Mouse (Mus musculus) E14TG2a.4 (cell line): ENCODE measurements at regions not wholly inside any gene's neighbourhood (a gene's known extent, or its start where the extent isn't known, plus 50 kb on each side); places are given as distances from the start of the nearest gene placed in this dataset.

Source experiments
- CTCF ChIP-seq: conservative IDR thresholded peaks from 2 replicates; pipeline ENCODE4 v1.5.1; 2014; ENCODE audit warnings: low read length
- NANOG ChIP-seq: IDR thresholded peaks from 2 replicates; pipeline ENCODE4 v1.6.1; 2014; ENCODE audit warnings: borderline replicate concordance, low read length, mixed read lengths
- POU5F1 ChIP-seq: IDR thresholded peaks from 2 replicates; pipeline ENCODE4 v1.6.1; 2014; ENCODE audit warnings: low read length, borderline replicate concordance

- TF ChIP-seq CTCF (no peak), NANOG (no peak), POU5F1 (no peak)
Measured at GRCm38 (mm10) chr15:62712060-62712542, 1132.9 kb downstream of the Gsdmc2 start.
